Mouse (Mus musculus) skeletal muscle tissue, adult 2 months (tissue): Measurements from ENCODE around the gene Slc25a28.

Experiments used
- DNase-seq: peaks from one replicate; pipeline ENCODE4 v3.0.0-alpha.2; 2012; ENCODE audit warnings: low read depth, low spot score

Slc25a28 gene

DNA sequence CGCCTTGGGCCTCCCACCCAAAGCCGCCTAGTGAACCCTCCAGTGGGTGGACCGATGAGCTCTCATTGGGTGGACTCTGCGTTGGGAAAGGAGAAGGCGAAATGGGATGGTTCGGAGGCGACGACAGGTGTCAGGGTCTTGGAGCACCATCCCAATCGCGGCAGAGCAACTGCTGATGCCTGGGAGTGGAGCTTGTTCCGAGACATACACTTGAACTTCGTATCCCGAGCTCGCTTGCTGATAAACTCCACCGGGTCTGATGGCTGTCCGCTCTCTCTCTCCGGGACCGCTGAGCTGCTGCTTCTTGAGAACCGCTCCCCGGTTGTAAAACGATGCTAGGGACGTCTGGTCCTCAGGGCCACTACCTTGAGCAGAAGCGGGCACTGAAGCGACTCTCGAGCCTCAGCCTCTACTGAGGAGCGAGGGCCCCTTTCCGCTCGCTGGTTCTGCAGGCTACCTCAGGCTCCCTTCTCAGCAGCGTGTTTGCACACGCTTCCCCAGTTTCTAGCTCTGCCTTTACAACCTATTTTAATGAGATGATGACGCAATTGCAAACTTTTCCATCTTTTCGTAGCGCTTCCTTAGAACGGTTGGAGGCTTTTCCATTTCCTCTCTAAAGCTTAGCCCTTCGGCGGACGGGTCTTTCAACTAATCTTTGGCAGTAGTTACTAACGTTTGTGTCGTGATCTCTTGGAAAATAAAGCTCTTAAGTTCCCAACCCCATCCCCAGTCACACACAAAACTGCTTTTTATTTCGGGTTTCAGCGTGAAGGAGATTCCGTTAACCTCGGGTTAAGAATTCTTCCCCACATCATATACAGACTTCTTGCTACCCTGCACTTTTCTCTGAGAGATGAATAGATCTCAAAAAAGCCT, 1.1 kb upstream of the Slc25a28 start:
- no peak for DNase-seq

DNA sequence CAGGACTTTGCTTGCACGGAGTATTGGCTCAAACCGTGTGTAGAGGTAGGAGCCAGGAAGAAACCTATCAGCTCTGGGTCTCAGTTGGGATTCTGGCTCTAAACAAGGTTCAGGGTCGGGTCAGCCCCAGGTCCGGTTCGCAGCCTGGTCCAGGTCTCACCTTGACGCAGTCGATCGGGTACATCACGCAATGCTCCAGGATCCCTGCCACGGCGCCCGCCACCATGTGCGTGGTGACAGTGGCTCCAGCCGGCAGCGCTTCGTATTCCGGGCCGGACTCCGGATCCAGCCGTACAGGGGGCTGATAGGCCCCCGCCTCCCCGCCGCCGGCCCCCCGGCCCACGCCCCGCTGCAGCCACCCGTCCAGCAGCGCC, 378 bp downstream of the Slc25a28 start:
- DNase-seq = no peak

DNA sequence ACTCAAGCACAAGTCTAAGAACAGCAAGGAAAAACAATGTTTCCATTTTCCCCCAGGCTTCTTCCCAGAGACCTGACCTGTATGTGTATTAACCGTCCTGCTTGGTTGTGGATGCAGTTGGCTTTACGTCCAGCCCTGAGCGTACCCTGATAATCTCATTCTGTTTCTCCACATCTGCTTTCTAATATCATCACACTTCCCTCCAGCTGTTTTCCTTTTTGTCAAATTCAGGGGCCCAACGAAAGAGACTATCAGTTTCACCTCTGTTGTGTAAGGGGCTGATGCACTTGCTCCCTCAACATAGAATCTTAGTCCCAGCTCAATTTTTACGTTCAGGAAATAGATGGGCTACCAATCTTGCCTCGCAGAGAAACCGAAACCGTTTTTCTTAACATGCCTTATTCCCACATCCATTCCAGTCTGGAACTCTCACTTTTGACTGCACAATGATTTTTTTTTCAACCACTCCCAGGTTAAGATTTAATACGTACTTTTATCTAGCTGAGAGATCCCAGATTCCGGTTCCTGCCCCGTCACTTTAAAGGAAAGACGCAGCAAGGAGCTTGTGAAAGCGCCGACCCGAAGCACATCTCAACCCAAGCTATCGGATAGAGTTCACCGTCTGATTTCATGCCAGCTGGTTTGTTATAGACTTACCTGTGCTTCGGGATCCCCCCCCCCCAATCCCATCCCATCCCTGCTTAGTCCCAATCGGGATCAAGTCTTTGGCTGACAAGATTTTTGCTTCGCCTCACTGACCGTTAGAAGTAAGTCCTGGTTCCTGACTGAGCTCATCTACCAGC, 967 bp downstream of the Slc25a28 start:
- no peak for DNase-seq

DNA sequence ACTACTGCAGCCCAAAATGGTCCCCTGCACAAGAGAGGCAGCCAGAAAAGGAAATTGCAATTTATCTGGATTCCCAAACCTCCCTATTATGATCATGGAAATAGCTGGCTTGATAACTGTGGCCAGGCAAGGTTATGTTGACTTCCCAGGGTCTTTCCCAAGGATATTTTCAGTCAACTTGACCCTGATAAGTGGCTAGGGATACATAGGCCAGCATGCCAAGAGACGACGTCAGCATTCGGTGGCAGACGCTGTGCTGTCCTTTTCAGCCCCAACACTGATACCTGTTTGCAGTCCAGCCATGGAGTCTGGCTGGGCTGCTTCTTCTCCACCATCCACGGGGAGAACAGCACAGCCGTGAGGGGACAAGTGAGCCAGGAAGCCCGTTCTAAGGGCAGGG, 3.6 kb downstream of the Slc25a28 start:
- DNase-seq = no peak

- DNase-seq = peak; percentile 60
Observed at GRCm38 (mm10) chr19:43669136-43669759, 5.4 kb downstream of the Slc25a28 start.

DNA sequence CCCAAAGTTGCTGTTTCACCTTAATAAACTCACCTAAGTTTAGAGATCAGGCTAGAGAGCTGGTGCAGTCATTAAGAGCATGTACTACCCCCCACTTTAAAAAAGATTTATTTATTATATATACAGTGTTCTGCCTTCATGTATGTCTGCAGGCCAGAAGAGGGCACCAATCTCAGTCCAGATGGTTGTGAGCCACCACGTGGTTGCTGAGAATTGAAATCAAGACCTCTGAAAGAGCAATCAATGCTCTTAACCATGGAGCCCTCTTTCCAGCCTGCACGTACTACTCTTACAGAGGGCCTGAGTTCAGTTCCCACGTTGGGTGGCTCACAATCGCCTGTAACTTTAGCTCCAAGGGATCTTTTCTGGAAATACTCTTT, 7.3 kb downstream of the Slc25a28 start:
- no peak for DNase-seq

DNA sequence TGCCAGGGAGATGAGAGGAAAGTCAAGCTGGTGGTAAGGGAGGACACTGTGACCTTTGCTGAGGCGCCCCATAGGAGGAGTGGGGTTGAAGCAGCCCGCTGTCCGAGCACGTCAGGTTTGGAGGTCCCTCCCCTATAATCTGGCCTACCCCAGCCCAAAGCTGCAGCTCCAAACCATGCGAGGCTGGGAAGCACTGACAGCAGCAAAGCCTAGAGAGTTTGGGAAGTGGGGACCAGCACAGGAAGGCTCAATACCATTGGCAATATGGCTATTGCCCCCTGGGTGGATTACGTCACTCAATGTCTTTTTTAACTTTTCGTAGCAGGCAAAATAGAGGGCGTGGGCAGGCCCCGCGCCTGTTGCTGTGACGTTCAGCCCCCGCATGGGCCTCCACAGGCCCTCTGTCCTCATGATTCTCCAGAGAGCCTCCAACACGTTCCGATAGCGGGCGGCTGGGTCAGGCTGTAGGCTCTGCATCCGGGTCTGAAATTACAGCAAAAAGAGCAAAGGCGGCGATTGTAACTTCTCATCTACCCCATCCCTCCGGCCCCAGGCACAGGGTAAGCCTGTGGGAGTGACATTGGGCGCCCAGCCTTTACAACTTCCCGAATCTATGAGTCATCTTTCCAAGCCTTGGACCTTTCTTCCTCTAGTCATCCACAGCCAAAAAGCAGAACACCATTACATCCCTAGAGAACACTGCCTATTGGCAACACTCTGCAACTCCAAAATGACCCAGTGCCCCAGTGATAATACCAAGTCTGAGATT, 7.8 kb downstream of the Slc25a28 start:
- DNase-seq = peak; percentile 54

GRCm38 (mm10) chr19:43665441-43666048, 9.1 kb downstream of the Slc25a28 start:
- no peak for DNase-seq

DNA sequence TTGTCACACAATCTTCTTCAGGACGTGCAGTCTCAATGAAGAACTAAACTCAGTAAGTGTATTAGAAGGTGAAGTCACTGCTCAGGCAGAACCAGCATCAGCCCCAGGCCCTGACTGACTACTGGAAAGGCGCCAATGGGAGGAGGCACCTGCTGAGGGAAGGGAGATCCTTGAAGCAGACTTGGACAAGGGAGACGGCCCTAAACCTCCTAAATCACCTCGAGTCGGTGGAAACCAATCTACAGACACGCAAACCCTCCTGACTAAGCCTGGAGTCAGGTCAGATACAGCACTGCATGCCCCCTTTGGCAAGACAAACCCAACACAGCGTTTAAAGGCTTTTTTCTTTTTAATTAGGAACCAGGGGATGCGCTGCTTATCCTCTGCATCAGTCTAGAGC, 11.2 kb downstream of the Slc25a28 start:
- no peak for DNase-seq

DNA sequence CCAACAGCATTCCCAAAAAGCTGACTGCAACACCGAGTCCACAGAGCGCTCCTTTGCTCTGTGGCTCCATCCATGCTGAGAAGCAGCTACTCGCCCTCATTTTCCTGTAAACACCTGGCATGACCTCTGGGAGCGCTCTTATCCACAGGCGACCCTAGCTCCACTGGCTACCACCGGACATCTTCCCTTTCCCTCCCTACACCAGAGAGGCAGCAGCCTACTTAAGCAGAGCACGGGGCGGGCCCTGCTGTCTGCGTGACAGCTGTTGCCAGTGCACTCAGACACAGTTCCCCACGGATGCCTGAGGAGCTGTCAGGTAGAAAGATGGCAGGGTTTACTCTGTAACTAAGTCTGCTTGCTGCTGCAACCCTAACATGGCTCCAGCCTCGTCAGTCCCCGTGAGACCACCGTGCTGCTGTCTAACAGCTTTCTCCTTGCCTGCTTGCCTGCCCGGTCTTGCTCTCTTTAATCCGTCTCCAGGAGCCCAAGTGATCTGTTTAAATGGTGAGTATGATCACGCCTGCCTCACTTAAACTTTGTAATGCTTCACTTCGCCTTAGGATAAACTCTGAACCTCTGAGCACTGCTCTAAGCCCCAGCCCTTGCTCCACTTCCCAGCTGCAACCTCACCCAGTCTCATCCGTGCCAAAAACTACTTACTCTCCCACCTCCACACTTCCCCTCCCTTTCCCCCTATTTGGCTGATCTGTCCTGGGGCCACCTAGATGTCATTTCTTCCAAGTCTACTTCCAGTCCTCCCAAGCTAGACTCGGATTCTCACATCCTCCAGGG, 12.3 kb downstream of the Slc25a28 start:
- DNase-seq = no peak

DNA sequence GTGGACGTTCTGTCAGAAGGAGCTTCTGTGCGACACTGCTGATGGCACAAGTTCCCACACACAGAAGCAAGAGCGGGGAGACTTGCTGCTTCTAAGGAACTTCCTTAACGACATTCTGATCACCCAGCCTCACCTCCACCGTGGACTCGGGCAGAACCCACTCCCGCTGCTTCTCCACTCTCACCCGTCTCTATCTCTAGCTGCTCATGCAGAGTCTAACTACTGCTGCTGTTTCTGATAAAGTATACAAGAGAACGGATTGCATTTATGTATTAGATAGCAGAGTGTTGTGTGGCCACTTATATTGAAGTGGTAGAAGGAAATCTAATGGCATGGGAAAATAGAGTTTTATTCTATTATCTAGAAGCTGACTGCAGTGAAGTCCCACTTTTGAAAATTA, 13.9 kb downstream of the Slc25a28 start:
- no peak for DNase-seq

- DNase-seq = no peak
Observed at GRCm38 (mm10) chr19:43659632-43660031, 15.0 kb downstream of the Slc25a28 start.

DNA sequence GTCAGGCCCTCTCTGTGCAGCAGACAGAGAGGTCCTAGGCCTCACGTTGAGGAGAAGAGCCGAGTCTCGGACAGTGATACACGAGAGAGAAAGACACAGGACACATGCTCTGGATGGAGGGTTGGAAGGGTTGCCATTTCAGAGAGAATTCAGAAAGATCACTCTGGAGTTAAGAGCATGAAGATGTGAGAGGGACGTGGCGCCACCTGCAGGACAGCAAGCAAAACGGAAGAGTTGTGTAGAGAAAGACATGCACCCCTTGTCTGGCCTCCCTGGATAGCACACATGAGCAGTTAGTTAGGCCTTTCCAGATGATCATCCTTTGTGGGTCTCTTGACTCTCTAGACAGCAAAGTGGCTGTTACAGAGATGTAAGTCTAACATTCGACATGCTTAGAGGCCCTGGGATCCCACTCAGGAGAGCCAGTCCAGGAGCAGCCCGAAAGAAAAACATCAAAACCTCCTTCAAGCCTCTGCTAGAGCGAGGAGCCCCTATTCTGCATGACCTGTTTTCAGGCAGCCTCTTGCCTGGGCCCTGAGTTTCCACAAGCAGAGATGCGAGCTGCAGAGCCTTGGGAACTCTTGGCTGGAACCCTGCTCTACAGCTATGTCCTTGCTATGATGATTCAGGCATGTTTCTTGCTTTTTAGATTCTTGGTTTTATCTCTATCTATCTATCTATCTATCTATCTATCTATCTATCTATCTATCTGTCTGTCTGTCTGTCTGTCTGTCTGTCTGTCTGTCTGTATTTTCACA, 18.8 kb downstream of the Slc25a28 start:
- DNase-seq = peak; percentile 68

GRCm38 (mm10) chr19:43651241-43651785, 23.4 kb downstream of the Slc25a28 start:
- DNase-seq = no peak

DNA sequence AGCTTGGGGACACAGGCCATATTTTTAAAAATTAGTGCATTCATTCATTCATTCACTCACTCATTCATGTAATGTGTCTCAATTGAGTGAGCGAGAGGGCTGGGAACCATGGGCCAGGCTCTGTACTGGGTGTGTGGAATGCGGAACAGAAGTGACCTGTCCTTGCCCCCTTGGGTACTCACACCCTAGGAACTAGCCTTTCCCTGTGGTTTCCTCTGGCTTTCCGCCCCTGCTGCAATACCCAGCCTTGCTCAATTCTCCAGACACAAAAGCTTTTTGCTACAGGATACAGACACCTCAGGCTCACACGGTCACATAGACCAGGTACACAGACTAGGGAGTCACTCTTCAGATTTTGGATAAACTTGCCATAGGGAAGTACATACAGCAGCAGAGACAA, 26.3 kb downstream of the Slc25a28 start:
- no peak for DNase-seq

GRCm38 (mm10) chr19:43647261-43647660, 27.4 kb downstream of the Slc25a28 start:
- no peak for DNase-seq

- no peak for DNase-seq
Observed at GRCm38 (mm10) chr19:43646852-43647251, 27.8 kb downstream of the Slc25a28 start.

- DNase-seq = no peak
Observed at GRCm38 (mm10) chr19:43645508-43645907, 29.2 kb downstream of the Slc25a28 start.

DNA sequence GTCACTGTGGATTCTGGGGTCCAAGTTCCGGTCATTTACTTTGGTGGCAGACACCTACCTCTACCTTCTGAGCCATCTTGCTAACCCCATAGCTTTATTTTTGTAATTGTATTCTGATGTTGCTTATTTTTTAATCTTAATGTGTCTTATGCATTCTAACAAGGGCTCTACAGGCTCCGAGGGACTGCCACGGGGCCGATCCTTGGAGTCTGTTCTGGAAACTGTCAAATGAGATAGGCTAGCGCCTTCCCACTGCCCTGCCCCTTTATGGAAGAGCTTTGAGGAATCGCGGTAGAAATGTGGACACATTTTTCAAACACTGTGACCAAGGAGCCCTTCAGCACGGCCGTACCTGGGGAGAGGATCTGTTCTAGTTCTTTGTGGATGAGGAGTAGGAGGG, 31.8 kb downstream of the Slc25a28 start:
- DNase-seq = no peak
